Mouse (Mus musculus): ENCODE data around the gene Ephb2. TPM values are rescaled to one million over a fixed set of nuclear protein-coding genes. Genes with fewer than 3 reads are reported as not detected.
A peak's percentile ranks its signal among the peaks of the same experiment; 100 is the strongest.

Gene Ephb2
- total and polyA plus RNA-seq, 3 experiments = 0.08 TPM; not detected in 2

DNA sequence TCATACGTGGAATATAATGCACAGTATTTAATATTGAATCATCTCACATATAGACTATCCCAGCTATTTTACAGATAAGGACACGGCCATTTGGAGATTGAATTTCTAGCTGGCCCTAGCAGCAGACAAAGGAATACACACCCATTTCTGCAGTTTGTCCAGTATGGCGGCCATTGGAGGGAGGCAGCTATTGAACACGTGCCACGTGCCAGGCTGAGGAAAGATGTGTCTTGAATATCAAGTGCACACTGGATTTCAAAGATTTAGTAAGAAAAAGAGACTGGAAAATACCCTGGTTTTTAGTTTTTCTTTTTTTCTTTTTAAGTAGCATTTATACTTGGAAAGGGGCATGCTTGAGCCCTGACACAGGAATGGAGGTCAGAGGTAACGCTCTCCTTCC, 11.4 kb upstream of the Ephb2 start:
- in situ Hi-C loops (cut with MboI; ENCODE audit: low pct_ligation_motif_present, low pct_unique_long_range_greater_than_20kb, low sequenced_read_pairs) = no loop called here
- peaks cover 71% of the 10 kb centered on the region for H3K27me3 ChIP-seq (replicated peaks)
- DNase-seq (ENCODE audit: extremely low read depth) = no peak
- H3K79me2 ChIP-seq (replicated peaks; ENCODE audit: control insufficient read depth, extremely low read depth, insufficient read depth, poor library complexity, severe bottlenecking) = no peaks in the 10 kb centered on the region
- no peak overlapping the region for H3K4me3 ChIP-seq (replicated peaks in 1 of 3; ENCODE audit: low read depth in 2 of 3, low read length in 2 of 3, poor library complexity in 1 of 3)
- H3K9ac ChIP-seq (ENCODE audit: insufficient read depth, low read depth) = no peak overlapping the region
- TF ChIP-seq IRF4 (IDR thresholded peaks at IDR 0.05; ENCODE audit: low read depth, low read length) (no peak), ETS1 (conservative IDR thresholded peaks at IDR 0.05; ENCODE audit: low read depth, low read length) (no peak), BHLHE40 (IDR thresholded peaks at IDR 0.05; ENCODE audit: low read depth, low read length) (peak; percentile 58)
- dilution Hi-C loops (cut with MboI; ENCODE audit: extremely low pct_ligation_motif_present, extremely low pct_unique_long_range_greater_than_20kb, low sequenced_read_pairs) = no loop called here
- no peak overlapping the region for H3K27ac ChIP-seq (ENCODE audit: insufficient read depth, low read depth)
- no peaks in the 10 kb centered on the region for H3K9me3 ChIP-seq (replicated peaks; ENCODE audit: low read length)
- no peaks in the 10 kb centered on the region for H3K36me3 ChIP-seq (replicated peaks in 1 of 2; ENCODE audit: control insufficient read depth in 1 of 2, insufficient read depth in 1 of 2, low read length in 1 of 2)
- peaks cover 8 to 12% of the 10 kb centered on the region in 2 experiments; a peak in 3 of 4 replicates for H3K4me1 ChIP-seq (ENCODE audit: control insufficient read depth in 1 of 2, insufficient read depth in 2 of 2)
- no peak overlapping the region for H3K4me2 ChIP-seq (ENCODE audit: insufficient read depth, low read depth, poor library complexity, severe bottlenecking)

DNA sequence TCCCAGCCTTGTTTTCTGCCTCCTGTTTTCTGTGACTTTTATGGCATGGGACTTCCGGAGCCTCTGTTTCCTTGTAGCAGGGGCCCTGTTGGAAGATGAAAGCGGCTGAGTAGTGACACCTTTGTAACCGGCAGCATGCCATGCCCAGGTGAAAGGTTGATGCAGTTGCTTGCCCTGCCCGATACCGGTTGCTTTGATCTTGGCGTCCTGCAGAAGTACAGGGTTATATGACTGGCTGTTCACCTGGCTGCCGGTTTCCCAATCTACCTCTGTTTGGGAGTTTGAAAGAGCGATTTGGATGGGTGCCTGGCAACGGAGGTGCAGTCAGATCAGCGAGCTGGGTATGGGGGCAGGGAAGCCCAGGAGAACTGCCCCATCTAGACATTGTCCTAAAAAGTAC, 7.0 kb upstream of the Ephb2 start:
- DNase-seq (ENCODE audit: extremely low read depth) = no peak
- Histone ChIP-seq H3K36me3 (replicated peaks in 1 of 2; ENCODE audit: control insufficient read depth in 1 of 2, insufficient read depth in 1 of 2, low read length in 1 of 2) (no peaks in the 10 kb centered on the region), H3K27ac (ENCODE audit: insufficient read depth, low read depth) (no peak overlapping the region), H3K27me3 (replicated peaks) (peaks cover 74% of the 10 kb centered on the region), H3K4me2 (ENCODE audit: insufficient read depth, low read depth, poor library complexity, severe bottlenecking) (no peak overlapping the region), H3K4me3 (replicated peaks in 1 of 3; ENCODE audit: low read depth in 2 of 3, low read length in 2 of 3, poor library complexity in 1 of 3) (no peak overlapping the region), H3K9me3 (replicated peaks; ENCODE audit: low read length) (no peaks in the 10 kb centered on the region), H3K4me1 (ENCODE audit: control insufficient read depth in 1 of 2, insufficient read depth in 2 of 2) (peaks cover 1 to 2% of the 10 kb centered on the region in 2 experiments; a peak in 2 of 4 replicates), H3K79me2 (replicated peaks; ENCODE audit: control insufficient read depth, extremely low read depth, insufficient read depth, poor library complexity, severe bottlenecking) (no peaks in the 10 kb centered on the region), H3K9ac (ENCODE audit: insufficient read depth, low read depth) (no peak overlapping the region)
- TF ChIP-seq NRF1 (IDR thresholded peaks at IDR 0.05; ENCODE audit: low read depth, low read length) = no peak
- dilution Hi-C loops (cut with MboI; ENCODE audit: extremely low pct_ligation_motif_present, extremely low pct_unique_long_range_greater_than_20kb, low sequenced_read_pairs) = no loop called here
- in situ Hi-C loops (cut with MboI; ENCODE audit: low pct_ligation_motif_present, low pct_unique_long_range_greater_than_20kb, low sequenced_read_pairs) = loop anchor here (5.0 kb wide), 2 partner anchors 34 to 166 kb away; no protein-coding TSS in a partner anchor

DNA sequence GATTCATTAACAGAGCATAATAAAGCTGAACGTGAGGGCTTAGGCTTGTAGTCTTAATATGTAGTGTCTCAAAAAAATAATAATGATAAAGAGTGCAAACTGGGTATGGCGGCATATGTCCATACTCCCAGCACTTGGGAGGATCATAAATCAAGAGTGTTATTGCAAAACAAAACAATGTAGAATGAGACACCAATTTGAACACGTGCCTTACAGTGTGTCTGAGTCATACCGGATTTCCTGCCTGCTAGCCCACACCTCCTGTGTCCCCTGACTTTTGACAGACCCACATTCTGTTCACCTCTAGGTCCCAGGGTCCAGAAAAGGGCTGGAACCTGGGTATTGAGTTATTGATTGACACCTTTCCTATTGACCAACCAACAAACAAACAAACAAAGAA, 6.2 kb upstream of the Ephb2 start:
- in situ Hi-C loops (cut with MboI; ENCODE audit: low pct_ligation_motif_present, low pct_unique_long_range_greater_than_20kb, low sequenced_read_pairs) (loop anchor here (5.0 kb wide), 2 partner anchors 35 to 165 kb away; no protein-coding TSS in a partner anchor), dilution Hi-C loops (cut with MboI; ENCODE audit: extremely low pct_ligation_motif_present, extremely low pct_unique_long_range_greater_than_20kb, low sequenced_read_pairs) (no loop called here)
- no peak for DNase-seq (ENCODE audit: extremely low read depth)
- Histone ChIP-seq H3K27me3 (replicated peaks) (peaks cover 77% of the 10 kb centered on the region), H3K79me2 (replicated peaks; ENCODE audit: control insufficient read depth, extremely low read depth, insufficient read depth, poor library complexity, severe bottlenecking) (no peaks in the 10 kb centered on the region), H3K9me3 (replicated peaks; ENCODE audit: low read length) (no peaks in the 10 kb centered on the region), H3K4me3 (replicated peaks in 1 of 3; ENCODE audit: low read depth in 2 of 3, low read length in 2 of 3, poor library complexity in 1 of 3) (no peak overlapping the region), H3K4me2 (ENCODE audit: insufficient read depth, low read depth, poor library complexity, severe bottlenecking) (no peak overlapping the region), H3K36me3 (replicated peaks in 1 of 2; ENCODE audit: control insufficient read depth in 1 of 2, insufficient read depth in 1 of 2, low read length in 1 of 2) (no peaks in the 10 kb centered on the region), H3K9ac (ENCODE audit: insufficient read depth, low read depth) (no peak overlapping the region), H3K27ac (ENCODE audit: insufficient read depth, low read depth) (no peak overlapping the region), H3K4me1 (ENCODE audit: control insufficient read depth in 1 of 2, insufficient read depth in 2 of 2) (0 out of 4 replicates have a peak, but pooled peaks cover 0 to 2% of the 10 kb centered on the region in 2 experiments)
- TF ChIP-seq USF2 (conservative IDR thresholded peaks at IDR 0.05; ENCODE audit: low read depth, low read length) = no peak
- no peak for TF ChIP-seq CTCF (conservative IDR thresholded peaks at IDR 0.05 in 1 of 2, IDR thresholded peaks at IDR 0.05 in 1 of 2; ENCODE audit: low read depth in 2 of 2, low read length in 2 of 2)
- 0 out of 2 replicates have a peak, but pooled peaks have one; percentile 44 for TF ChIP-seq BHLHE40 (IDR thresholded peaks at IDR 0.05; ENCODE audit: low read depth, low read length)
- no peak for TF ChIP-seq TCF12 (IDR thresholded peaks at IDR 0.05; ENCODE audit: low read depth, low read length)
